Mouse (Mus musculus) brain, embryonic 14.5 days (tissue): Measurements from ENCODE around the gene Gls.

Experiments used
- CTCF ChIP-seq: fragments of 200-500 bp; IDR thresholded peaks from 2 replicates; pipeline ENCODE4 v1.5.1; 2012; ENCODE audit warnings: inconsistent platforms, mild to moderate bottlenecking, moderate library complexity, borderline replicate concordance; ENCODE audit not compliant: insufficient read depth, insufficient read length; ENCODE audit errors: extremely low read depth
- POLR2A ChIP-seq: fragments of 200-500 bp; IDR thresholded peaks from 2 replicates; pipeline ENCODE4 v1.6.1; 2012; ENCODE audit warnings: mild to moderate bottlenecking, inconsistent platforms, borderline replicate concordance; ENCODE audit not compliant: poor library complexity, insufficient read depth, insufficient read length, severe bottlenecking; ENCODE audit errors: extremely low read depth

- TF ChIP-seq POLR2A (no peak), CTCF (no peak)
Measured at GRCm38 (mm10) chr1:52150676-52151075, 82.4 kb downstream of the Gls start.
